Mouse (Mus musculus) myocyte (in vitro differentiated cells): ENCODE results near the gene Ssbp3. TPM values are rescaled to one million over a fixed set of nuclear protein-coding genes. Genes with fewer than 3 reads are reported as not detected.

Experiments used
- H3K27me3 ChIP-seq: one replicate; pipeline ENCODE4 v1.6.1; 2011; ENCODE audit not compliant: control insufficient read depth, insufficient read depth, insufficient read length
- H3K36me3 ChIP-seq: one replicate; pipeline ENCODE4 v1.6.1; 2011; ENCODE audit not compliant: control insufficient read depth, insufficient read depth
- H3K4me2 ChIP-seq: one replicate; pipeline ENCODE4 v1.6.1; 2011; ENCODE audit warnings: low read depth, control low read depth
- H3K4me3 ChIP-seq: one replicate; pipeline ENCODE4 v1.5.1; 2011; ENCODE audit warnings: mild to moderate bottlenecking, control low read depth, moderate library complexity
- H3K79me2 ChIP-seq: one replicate; pipeline ENCODE4 v1.6.1; 2011; ENCODE audit not compliant: control insufficient read depth, insufficient read depth
- H3ac ChIP-seq: one replicate; pipeline ENCODE4 v1.6.1; 2011; ENCODE audit not compliant: control insufficient read depth, insufficient read length
- CEBPB ChIP-seq: IDR thresholded peaks from 2 replicates; pipeline ENCODE4 v1.6.1; 2011; ENCODE audit warnings: mild to moderate bottlenecking, moderate library complexity; ENCODE audit not compliant: poor library complexity, insufficient read depth, severe bottlenecking
- E2F4 ChIP-seq: IDR thresholded peaks from one replicate; pipeline ENCODE4 v1.6.1; 2011; ENCODE audit warnings: mild to moderate bottlenecking, control low read depth, moderate library complexity; ENCODE audit not compliant: insufficient read depth
- MAX ChIP-seq: IDR thresholded peaks from one replicate; pipeline ENCODE4 v1.6.1; 2011; ENCODE audit warnings: low read depth, mild to moderate bottlenecking, control low read depth
- MYOD1 ChIP-seq, 3 experiments: IDR thresholded peaks; one replicate each; pipeline ENCODE4 v1.6.1; 2011; ENCODE audit warnings: control low read depth in 2 of 3, low read depth in 2 of 3, mild to moderate bottlenecking in 2 of 3, moderate library complexity in 1 of 3; ENCODE audit not compliant: insufficient read length in 2 of 3, control insufficient read depth in 1 of 3
- MYOG ChIP-seq, 3 experiments: IDR thresholded peaks; one replicate each; pipeline ENCODE4 v1.6.1; 2011; ENCODE audit warnings: control low read depth in 2 of 3, low read depth in 2 of 3, mild to moderate bottlenecking in 2 of 3; ENCODE audit not compliant: insufficient read length in 2 of 3, control insufficient read depth in 1 of 3, insufficient read depth in 1 of 3
- POLR2A ChIP-seq: IDR thresholded peaks from one replicate; pipeline ENCODE4 v1.6.1; 2011; ENCODE audit warnings: low read depth, mild to moderate bottlenecking, control low read depth, moderate library complexity; ENCODE audit not compliant: insufficient read length
- POLR2AphosphoS2 ChIP-seq: IDR thresholded peaks from one replicate; pipeline ENCODE4 v1.6.1; 2011; ENCODE audit warnings: low read depth, control low read depth; ENCODE audit not compliant: insufficient read length
- REST ChIP-seq: IDR thresholded peaks from one replicate; pipeline ENCODE4 v1.6.1; 2011; ENCODE audit warnings: mild to moderate bottlenecking, control low read depth, moderate library complexity; ENCODE audit not compliant: insufficient read depth, insufficient read length
- SRF ChIP-seq: IDR thresholded peaks from one replicate; pipeline ENCODE4 v1.6.1; 2011; ENCODE audit warnings: low read depth; ENCODE audit not compliant: control insufficient read depth, insufficient read length
- TCF12 ChIP-seq: IDR thresholded peaks from one replicate; pipeline ENCODE4 v1.6.1; 2011; ENCODE audit warnings: mild to moderate bottlenecking, control low read depth; ENCODE audit not compliant: poor library complexity, insufficient read depth, severe bottlenecking
- TCF3 ChIP-seq: IDR thresholded peaks from one replicate; pipeline ENCODE4 v1.6.1; 2011; ENCODE audit warnings: low read depth, control low read depth; ENCODE audit not compliant: insufficient read length
- USF1 ChIP-seq: IDR thresholded peaks from one replicate; pipeline ENCODE4 v1.6.1; 2011; ENCODE audit warnings: low read depth, mild to moderate bottlenecking, control low read depth, moderate library complexity
- polyA plus RNA-seq: library from polyadenylated mRNA; unstranded; fragments of >200 nt; fragmentation: generic; extraction: Trizol; gene quantifications from one replicate; pipeline ENCODE4 v1.2.1, GENCODE M21; 2012; ENCODE audit warnings: missing spikeins

Ssbp3 gene
- polyA plus RNA-seq, 1 experiment: 59.4 TPM

- H3K4me2 ChIP-seq: no peak overlapping the region
- peaks cover 19% of the 10 kb centered on the region for H3K36me3 ChIP-seq
- TF ChIP-seq POLR2A: no peak
- no peak for TF ChIP-seq TCF3
- no peak for TF ChIP-seq MYOG (IDR thresholded peaks at IDR 0.05; ENCODE audit: control insufficient read depth in 1 of 3, insufficient read depth in 1 of 3, insufficient read length in 2 of 3, low read depth in 2 of 3)
- no peak for TF ChIP-seq CEBPB
- no peaks in the 10 kb centered on the region for H3K79me2 ChIP-seq
- no peak overlapping the region for H3ac ChIP-seq
- no peaks in the 10 kb centered on the region for H3K27me3 ChIP-seq
- no peak overlapping the region for H3K4me3 ChIP-seq
Measured at GRCm38 (mm10) chr4:107042304-107042703, 131.8 kb downstream of the Ssbp3 start.

GRCm38 (mm10) chr4:107045188-107045587 is 134.7 kb downstream of the Ssbp3 start:
- TF ChIP-seq TCF3: no peak
- TF ChIP-seq CEBPB: no peak
- TF ChIP-seq USF1: no peak
- TF ChIP-seq MYOG (IDR thresholded peaks at IDR 0.05; ENCODE audit: control insufficient read depth in 1 of 3, insufficient read depth in 1 of 3, insufficient read length in 2 of 3, low read depth in 2 of 3): no peak
- no peak for TF ChIP-seq TCF12
- TF ChIP-seq REST: no peak
- no peak for TF ChIP-seq MAX
- no peak for TF ChIP-seq POLR2A
- no peak for TF ChIP-seq MYOD1 (IDR thresholded peaks at IDR 0.05; ENCODE audit: control insufficient read depth in 1 of 3, insufficient read length in 2 of 3, low read depth in 2 of 3)
- H3K4me2 ChIP-seq: no peak overlapping the region
- H3ac ChIP-seq: no peak overlapping the region
- H3K79me2 ChIP-seq: no peaks in the 10 kb centered on the region
- H3K27me3 ChIP-seq: no peaks in the 10 kb centered on the region
- H3K36me3 ChIP-seq: peaks cover 27% of the 10 kb centered on the region
- no peak overlapping the region for H3K4me3 ChIP-seq

- Histone ChIP-seq H3K27me3 (no peaks in the 10 kb centered on the region), H3K4me2 (no peak overlapping the region), H3K4me3 (no peak overlapping the region), H3K79me2 (no peaks in the 10 kb centered on the region), H3ac (no peak overlapping the region), H3K36me3 (peaks cover 16% of the 10 kb centered on the region)
- TF ChIP-seq TCF3 (no peak), MAX (no peak), POLR2A (no peak), TCF12 (no peak), SRF (no peak), REST (no peak), MYOD1 (IDR thresholded peaks at IDR 0.05; ENCODE audit: control insufficient read depth in 1 of 3, insufficient read length in 2 of 3, low read depth in 2 of 3) (no peak), CEBPB (no peak)
Measured at GRCm38 (mm10) chr4:107047806-107048205, 137.3 kb downstream of the Ssbp3 start.

GRCm38 (mm10) chr4:107048568-107049162 is 138.2 kb downstream of the Ssbp3 start:
- Histone ChIP-seq H3K4me2 (no peak overlapping the region), H3K79me2 (no peaks in the 10 kb centered on the region), H3ac (no peak overlapping the region), H3K4me3 (no peak overlapping the region), H3K36me3 (peaks cover 16% of the 10 kb centered on the region), H3K27me3 (no peaks in the 10 kb centered on the region)
- no peak for TF ChIP-seq MAX
- no peak for TF ChIP-seq REST
- TF ChIP-seq SRF: no peak
- no peak for TF ChIP-seq POLR2AphosphoS2
- TF ChIP-seq TCF12: no peak
- TF ChIP-seq MYOD1 (IDR thresholded peaks at IDR 0.05; ENCODE audit: control insufficient read depth in 1 of 3, insufficient read length in 2 of 3, low read depth in 2 of 3): no peak
- TF ChIP-seq CEBPB: no peak
- no peak for TF ChIP-seq USF1
- no peak for TF ChIP-seq MYOG (IDR thresholded peaks at IDR 0.05; ENCODE audit: control insufficient read depth in 1 of 3, insufficient read depth in 1 of 3, insufficient read length in 2 of 3, low read depth in 2 of 3)
- no peak for TF ChIP-seq E2F4
- TF ChIP-seq TCF3: no peak
- no peak for TF ChIP-seq POLR2A

- TF ChIP-seq TCF12 (no peak), MYOD1 (IDR thresholded peaks at IDR 0.05; ENCODE audit: control insufficient read depth in 1 of 3, insufficient read length in 2 of 3, low read depth in 2 of 3) (no peak), MAX (no peak), SRF (no peak), CEBPB (no peak), MYOG (IDR thresholded peaks at IDR 0.05; ENCODE audit: control insufficient read depth in 1 of 3, insufficient read depth in 1 of 3, insufficient read length in 2 of 3, low read depth in 2 of 3) (no peak), POLR2AphosphoS2 (no peak), USF1 (no peak), E2F4 (no peak), POLR2A (no peak), REST (no peak), TCF3 (no peak)
- H3ac ChIP-seq: no peak overlapping the region
Measured at GRCm38 (mm10) chr4:107051889-107052288, 141.4 kb downstream of the Ssbp3 start.

More at GRCm38 (mm10) chr4:107051889-107052288, 141.4 kb downstream of the Ssbp3 start:
- Histone ChIP-seq H3K36me3 (peaks cover 14% of the 10 kb centered on the region), H3K4me3 (no peak overlapping the region), H3K4me2 (no peak overlapping the region), H3K27me3 (no peaks in the 10 kb centered on the region), H3K79me2 (no peaks in the 10 kb centered on the region)
